Mouse (Mus musculus) ES-E14 (cell line): Measurements from ENCODE around the gene Lce1h.

Experiments
- CHD2 ChIP-seq: IDR thresholded peaks from 2 replicates; pipeline ENCODE4 v1.6.1; 2014; ENCODE audit warnings: mild to moderate bottlenecking, low read depth, low read length, inconsistent platforms
- HCFC1 ChIP-seq: IDR thresholded peaks from 2 replicates; pipeline ENCODE4 v1.6.1; 2012; ENCODE audit warnings: low read length, inconsistent platforms, borderline replicate concordance; ENCODE audit not compliant: insufficient read depth
- MAFK ChIP-seq: IDR thresholded peaks from 2 replicates; pipeline ENCODE4 v1.6.1; 2014; ENCODE audit warnings: mild to moderate bottlenecking, low read depth, low read length, inconsistent platforms; ENCODE audit not compliant: insufficient read depth
- ZC3H11A ChIP-seq: IDR thresholded peaks from 2 replicates; pipeline ENCODE4 v1.6.1; 2012; ENCODE audit warnings: low read depth, mild to moderate bottlenecking, inconsistent platforms, low read length, borderline replicate concordance
- ZNF384 ChIP-seq: IDR thresholded peaks from 2 replicates; pipeline ENCODE4 v1.6.1; 2012; ENCODE audit warnings: low read depth, low read length, inconsistent platforms

DNA sequence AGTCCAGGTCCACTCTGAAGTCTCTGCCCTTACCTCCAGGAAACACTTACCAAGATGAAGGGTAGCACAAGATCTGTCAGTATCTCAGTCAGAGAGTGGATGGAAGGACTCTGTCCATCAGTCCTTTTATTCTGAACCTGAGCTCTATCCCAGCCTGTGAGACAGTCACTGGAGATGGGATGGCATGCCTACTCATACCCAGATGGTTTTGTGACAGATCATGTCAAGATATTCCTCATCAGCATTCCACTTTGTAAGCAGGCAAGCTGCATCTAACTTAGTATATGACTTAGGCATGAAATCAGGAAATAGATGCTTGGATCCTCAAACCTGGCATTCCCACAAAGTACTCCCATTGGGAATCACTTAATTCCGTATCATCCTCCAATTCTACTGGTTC is 13.9 kb upstream of the Lce1h start, which contains the start of gene Lce1i:
- no peak for TF ChIP-seq ZC3H11A
- TF ChIP-seq HCFC1: no peak
- no peak for TF ChIP-seq ZNF384
- TF ChIP-seq CHD2: no peak
- no peak for TF ChIP-seq MAFK
